Mouse (Mus musculus): ENCODE data around the gene Oxct2b.
A peak's percentile ranks its signal among the peaks of the same experiment; 100 is the strongest.

DNA sequence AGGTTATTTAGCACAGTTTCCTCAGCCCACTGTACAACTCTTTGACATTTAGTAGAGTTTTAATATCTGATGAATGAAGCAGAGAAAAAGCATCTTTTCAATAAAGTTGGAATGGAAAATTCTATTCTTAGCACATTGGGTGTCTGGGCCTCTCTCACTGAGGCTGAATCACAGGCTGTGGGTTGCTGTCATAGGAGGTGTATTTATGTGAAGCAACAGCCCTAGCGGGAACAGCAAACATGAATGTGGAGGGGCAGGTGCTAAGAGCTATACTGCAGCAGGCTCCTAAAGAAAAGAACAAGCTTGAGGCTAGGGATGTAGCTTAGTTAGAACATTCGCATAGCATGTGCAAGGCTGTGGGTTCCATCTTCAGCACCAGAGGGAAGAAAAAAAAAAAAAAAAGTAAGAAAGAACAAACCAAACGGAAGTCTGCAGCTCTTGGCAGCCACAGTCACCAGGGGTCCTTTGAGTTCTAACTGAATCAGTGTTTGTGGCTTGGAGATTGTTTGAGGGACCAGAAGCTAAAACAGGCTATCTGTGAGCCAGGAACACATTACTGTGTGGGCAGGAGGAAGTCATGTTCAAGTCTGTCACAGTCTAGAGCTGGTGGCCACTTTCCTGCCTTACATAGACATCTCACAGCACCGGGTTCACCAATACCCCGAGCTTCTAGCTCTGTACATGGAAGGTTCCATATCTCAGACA is 31.5 kb downstream of the Oxct2b start:
- no peak for TF ChIP-seq EP300 (IDR thresholded peaks at IDR 0.05; ENCODE audit: low read depth in 1 of 2, low read length in 2 of 2)
- TF ChIP-seq CTCF (IDR thresholded peaks at IDR 0.05 in 2 of 3, conservative IDR thresholded peaks at IDR 0.05 in 1 of 3; ENCODE audit: control insufficient read depth in 1 of 3, insufficient read depth in 1 of 3, low read depth in 2 of 3, low read length in 3 of 3, poor library complexity in 1 of 3, severe bottlenecking in 1 of 3), result no peak
- no peak for TF ChIP-seq ZKSCAN1 (IDR thresholded peaks at IDR 0.05; ENCODE audit: low read depth, low read length)
- peak; percentile 75 for TF ChIP-seq ZNF384 (IDR thresholded peaks at IDR 0.05; ENCODE audit: low read depth, low read length)
- no peak for TF ChIP-seq ELF1 (IDR thresholded peaks at IDR 0.05; ENCODE audit: low read depth, low read length)
- no peak for TF ChIP-seq UBTF (IDR thresholded peaks at IDR 0.05; ENCODE audit: borderline replicate concordance, insufficient read depth, low read depth, low read length)
- TF ChIP-seq NELFE (IDR thresholded peaks at IDR 0.05; ENCODE audit: low read depth, low read length), result no peak
- no peak for TF ChIP-seq CHD2 (IDR thresholded peaks at IDR 0.05; ENCODE audit: low read length)
- TF ChIP-seq TCF12 (IDR thresholded peaks at IDR 0.05; ENCODE audit: low read depth, low read length), result no peak
- no peak for TF ChIP-seq HCFC1 (IDR thresholded peaks at IDR 0.05; ENCODE audit: low read depth, low read length)
- TF ChIP-seq ZC3H11A (IDR thresholded peaks at IDR 0.05; ENCODE audit: low read depth, low read length), result no peak
- no peak for TF ChIP-seq MAX (IDR thresholded peaks at IDR 0.05; ENCODE audit: low read length)
- TF ChIP-seq RAD21 (IDR thresholded peaks at IDR 0.05; ENCODE audit: low read depth, low read length), result no peak

All from MEL (cell line).